Mouse (Mus musculus): ENCODE results near the gene 1700003H04Rik.

The 1700003H04Rik gene

DNA sequence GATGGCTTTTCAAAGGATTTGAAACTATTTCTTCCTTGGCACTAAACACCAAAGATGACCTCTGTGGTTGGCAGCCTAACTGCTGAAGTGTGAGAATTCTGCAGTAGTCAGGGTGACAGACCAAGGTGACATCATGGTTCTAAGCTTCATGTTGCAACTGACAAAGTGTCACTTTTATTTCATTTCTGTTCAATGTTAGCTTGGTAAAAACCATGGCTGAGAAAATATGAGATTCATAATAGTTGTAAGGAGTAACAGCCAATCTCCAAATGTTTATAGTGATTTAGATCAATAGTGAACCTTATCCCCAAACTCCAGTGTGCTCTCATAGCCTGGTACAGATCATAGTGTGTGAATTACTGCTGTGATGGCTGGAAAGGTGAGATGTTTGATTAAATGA, at the start of gene 1700003H04Rik:
1700003H04Rik (minus strand) TSS at position 101 of the 400 bp plus-strand sequence.
- in situ Hi-C loops (cut with MboI, MseI): loop anchor here (25.0 kb wide), 1 partner anchor 1069 kb away; no protein-coding TSS in a partner anchor

DNA sequence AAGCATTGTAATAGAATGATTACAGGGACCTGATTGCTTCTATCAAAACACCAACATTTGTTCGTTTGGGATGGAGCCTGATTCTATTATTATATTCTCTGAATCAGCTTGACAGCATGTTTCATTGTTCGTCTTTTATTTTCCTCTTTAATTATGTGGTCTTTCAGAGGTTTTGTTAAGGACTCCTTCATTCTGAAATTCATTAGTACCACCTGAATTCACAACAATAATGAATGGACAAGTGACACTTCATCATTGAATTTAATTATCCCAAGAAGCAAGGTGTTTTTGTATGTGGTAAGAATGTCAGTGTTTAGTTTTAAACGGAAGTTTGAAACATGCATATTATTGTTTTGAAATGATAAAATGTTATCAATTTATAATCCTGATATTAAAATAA, 42.1 kb upstream of the 1700003H04Rik start:
- in situ Hi-C loops (cut with MboI, MseI): no loop called here

DNA sequence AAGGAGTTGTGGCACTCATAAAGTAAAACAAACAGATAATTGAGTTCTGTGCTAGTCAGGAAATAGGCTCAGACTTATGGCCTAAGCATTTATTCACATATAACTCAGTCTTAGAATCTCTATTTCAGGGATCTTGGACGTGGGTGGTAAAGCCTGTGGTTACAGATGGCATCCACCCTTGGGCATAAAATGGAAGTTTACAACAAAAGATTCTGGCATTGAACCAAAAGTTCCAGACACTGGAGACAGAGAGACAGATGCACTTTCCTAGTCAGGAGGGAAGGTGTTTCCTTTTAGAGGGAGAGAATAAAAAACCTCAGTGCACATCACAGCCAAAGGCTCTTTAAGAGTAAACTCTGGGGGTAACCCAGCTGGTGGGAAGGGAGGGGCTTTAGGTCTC, 32.4 kb upstream of the 1700003H04Rik start:
- in situ Hi-C loops (cut with MboI, MseI): no loop called here

DNA sequence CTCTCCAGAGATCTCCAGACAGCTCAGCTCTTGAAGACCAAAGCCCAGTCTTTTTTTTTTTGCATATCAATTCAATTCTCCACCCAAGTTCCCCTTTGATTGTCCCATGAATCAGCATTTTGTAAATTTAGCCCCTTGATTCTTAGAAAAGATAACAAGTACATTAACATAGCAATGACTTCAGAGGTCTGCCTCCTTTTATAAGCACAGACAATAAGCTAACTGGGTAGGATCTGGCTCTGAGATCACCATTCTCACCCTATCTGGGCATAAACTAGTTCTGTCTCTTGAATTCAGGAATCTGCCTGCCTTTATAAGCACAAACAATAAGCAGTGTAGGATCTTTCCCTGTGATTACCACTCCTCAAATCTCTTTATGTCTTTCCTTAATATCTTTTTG, 29.1 kb upstream of the 1700003H04Rik start:
- in situ Hi-C loops (cut with MboI, MseI): no loop called here

DNA sequence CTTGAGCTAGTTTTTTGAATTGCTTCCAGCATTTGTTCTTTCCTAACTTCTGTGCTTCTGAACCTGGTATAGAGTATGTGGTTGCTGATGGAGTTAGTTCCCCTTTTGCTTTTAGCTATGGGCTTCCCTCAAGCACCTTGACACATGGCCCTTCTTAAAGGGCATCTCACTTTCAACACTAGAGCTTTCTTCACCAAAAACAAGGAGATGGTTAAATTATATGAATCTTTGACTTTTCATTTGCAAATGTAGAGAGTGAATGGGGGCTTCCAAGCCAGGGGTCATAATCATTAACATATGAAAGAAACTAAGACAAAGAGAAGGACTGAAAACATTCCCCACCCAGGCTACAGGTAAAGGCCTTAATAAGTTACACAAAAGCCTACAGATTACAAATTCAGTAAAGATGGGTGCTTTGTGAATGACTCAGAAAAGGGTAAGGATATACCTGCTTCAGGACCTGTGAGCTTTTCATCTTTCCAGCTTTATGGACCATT, 25.2 kb upstream of the 1700003H04Rik start:
- in situ Hi-C loops (cut with MboI, MseI): no loop called here

DNA sequence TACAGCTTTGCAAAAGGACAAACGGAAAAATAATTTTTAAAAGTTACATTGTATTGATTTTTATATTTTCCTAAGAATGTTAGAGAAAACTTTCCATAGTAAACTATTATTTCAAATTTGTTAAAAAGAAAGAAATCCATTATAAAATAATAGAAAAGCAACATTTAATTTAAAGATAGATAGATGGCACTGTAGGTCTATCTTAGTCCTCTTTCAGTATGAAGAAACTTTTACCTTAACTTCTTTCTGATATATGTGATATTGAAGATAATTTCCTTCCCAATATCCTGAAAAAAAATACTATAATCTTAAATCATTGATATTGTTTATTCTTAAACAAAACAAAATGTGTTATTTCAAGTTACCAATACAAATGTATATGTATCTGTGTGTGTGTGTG, 24.6 kb upstream of the 1700003H04Rik start:
- in situ Hi-C loops (cut with MboI, MseI): no loop called here

DNA sequence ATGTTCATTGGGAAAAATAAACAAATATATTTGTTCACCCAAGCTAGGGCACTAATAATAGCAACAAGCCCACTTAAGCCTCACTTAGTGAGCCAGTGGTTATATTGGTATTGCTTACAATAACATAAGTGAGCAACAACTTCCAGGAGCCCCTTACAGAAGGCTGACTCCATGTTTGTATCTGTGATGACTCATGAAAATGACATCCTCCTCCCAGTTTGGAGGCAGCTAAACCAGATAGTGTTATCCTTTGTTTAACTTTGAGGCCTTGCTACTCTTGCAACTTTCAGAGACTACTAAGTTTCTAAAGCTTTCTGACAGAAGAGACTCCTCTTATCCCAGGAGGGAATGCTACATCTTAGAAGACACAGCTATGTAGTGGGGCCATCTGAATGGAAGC, 16.9 kb upstream of the 1700003H04Rik start:
- in situ Hi-C loops (cut with MboI, MseI): loop anchor here (25.0 kb wide), 1 partner anchor 1085 kb away; no protein-coding TSS in a partner anchor

DNA sequence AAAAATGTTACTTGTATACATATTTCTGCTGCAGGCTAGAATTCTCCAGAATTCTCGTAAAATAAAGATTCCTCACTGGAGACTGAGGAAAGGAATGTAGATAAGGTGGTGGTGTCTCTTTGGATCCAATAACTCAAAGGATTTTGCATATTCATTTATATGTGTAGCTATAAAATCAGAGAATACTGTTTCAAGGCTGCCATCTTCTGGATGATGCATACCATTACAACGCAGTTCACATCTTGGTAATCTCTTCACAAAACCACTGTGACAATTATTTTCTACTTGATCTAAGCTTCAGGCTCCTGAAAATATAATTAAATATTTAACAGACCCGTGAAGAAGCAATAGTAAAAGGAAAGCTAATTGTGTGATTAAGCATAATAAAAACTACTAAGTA, 6.6 kb upstream of the 1700003H04Rik start:
- in situ Hi-C loops (cut with MboI, MseI): loop anchor here (25.0 kb wide), 1 partner anchor 1075 kb away; no protein-coding TSS in a partner anchor

DNA sequence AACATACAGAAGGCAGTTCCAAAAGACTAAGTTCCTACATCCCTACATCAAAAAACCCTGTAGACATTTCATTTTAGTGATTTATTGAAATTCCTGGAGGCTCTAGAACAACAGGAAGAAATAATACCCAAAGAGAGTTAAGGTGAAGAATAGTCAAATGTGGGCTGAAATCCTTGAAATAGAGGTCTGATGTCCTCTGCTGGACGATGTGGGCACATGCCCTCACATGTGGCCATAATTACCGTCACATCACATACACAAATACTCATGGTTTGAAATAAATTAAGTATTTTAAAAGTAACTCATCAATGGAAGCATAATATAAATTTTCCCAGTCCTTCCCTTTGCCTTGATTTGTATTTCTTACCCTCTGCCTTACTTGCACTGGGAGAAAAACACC, 4.9 kb upstream of the 1700003H04Rik start:
- in situ Hi-C loops (cut with MboI, MseI): loop anchor here (25.0 kb wide), 1 partner anchor 1073 kb away; no protein-coding TSS in a partner anchor

DNA sequence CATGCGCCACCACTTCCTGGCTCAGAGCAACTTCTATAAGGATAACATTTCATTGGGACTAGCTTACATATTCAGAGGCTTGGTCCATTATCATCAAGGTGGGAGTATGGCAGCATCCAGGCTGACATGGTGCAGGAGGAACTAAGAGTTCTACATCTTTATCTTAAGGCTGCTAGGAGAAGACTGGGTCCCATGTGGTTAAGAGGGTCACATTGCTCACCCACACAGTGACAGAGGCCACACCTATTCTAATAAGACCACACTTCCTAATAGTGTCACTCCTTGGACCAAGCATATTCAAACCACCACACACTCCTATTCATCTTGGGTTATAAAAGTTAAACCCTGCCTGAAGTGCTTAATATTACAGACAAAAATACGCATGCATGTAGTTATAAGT, 23.6 kb downstream of the 1700003H04Rik start:
- in situ Hi-C loops (cut with MboI, MseI): no loop called here

DNA sequence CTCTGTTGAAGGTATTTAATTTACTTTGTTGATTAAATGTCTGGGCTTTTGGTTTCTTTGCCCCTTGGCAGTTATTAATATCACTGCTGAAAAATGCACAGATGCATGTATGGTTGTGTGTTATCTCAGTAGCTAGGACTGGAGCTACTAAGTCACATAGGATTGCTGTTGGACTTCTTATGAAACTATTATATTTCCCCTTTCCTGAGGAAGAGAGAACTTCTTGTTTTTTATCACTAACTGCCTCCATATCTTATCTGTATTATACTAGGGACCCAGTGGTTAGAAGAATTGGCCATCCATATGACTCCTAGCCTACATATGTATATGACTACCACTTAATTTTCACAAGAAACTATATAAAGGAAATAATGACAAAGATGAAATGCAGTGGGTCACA, 24.9 kb downstream of the 1700003H04Rik start:
- in situ Hi-C loops (cut with MboI, MseI): no loop called here

DNA sequence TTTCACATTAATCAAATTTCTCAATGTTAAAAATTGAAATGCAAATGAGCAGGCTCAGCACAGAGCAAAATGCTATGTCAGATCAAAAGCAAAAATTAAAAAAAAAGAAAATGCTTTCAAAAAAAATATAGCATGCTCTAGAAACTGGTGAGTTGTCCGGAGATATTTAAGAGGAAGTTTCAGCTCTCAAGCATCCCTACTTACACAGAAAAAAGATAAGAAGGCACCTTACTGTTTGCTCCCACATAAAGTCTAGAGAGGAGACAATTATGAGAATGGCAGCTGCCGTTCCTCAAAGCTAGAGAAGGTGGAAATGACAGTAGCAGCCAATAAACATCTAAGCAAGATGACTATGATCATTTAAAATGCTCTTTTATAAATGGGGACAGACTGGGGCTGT, 25.8 kb downstream of the 1700003H04Rik start:
- in situ Hi-C loops (cut with MboI, MseI): no loop called here

DNA sequence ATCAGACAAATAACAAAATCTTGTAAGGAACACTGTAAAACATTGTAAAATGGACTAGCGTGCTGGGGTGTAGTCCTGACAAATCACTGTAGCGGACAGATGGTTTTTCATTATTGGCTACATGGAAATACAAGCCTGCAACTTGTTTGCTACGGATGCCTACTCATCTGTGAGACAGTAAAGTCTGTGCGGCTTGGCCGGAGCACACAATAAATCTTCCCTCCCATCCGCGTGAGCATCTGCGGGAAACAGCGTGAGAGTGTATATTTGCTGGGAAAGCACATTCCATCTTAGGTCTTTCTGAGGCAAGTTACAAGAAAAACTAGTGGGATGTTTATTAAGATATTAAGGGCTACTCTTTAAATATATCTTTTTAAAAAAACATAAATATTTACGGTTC, 32.0 kb downstream of the 1700003H04Rik start:
- in situ Hi-C loops (cut with MboI, MseI): no loop called here

DNA sequence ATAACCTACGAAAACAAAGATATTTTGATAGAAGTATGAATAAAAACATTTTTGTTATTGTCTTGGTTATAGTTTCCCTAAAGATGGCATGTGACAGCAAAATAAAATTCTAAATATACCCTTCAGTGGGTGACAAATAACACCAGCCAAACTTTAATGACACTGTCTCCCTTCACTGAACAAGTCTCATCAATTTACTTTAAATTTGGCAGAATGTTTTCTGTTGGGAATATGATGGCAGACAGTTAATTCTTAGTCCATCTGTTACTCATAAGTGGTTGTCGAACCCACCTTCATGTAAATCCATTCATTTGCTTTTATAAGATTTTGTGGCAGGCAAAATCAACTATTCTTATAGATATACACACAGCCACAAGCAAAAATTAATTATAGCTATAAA, 42.6 kb downstream of the 1700003H04Rik start:
- in situ Hi-C loops (cut with MboI, MseI): no loop called here

DNA sequence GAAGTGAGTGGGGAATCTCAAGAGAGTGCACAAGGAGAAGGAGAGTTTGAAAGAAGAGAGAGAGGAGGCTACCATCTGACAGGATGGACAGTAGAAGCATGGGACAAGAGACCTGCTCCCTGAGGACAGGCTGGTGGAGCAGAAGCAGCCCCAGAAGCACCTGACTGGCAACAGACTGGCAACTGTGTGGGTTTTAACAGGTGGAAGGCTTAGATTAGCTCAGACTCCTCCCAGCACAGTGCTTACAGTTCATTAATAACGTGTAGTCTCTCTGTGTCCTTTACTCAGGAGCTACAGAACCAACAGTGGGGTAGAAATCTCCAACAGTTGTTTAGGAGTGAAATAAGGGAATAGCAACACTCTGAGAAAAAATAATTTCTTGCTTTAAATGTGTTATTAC, 44.3 kb downstream of the 1700003H04Rik start:
- in situ Hi-C loops (cut with MboI, MseI): no loop called here

DNA sequence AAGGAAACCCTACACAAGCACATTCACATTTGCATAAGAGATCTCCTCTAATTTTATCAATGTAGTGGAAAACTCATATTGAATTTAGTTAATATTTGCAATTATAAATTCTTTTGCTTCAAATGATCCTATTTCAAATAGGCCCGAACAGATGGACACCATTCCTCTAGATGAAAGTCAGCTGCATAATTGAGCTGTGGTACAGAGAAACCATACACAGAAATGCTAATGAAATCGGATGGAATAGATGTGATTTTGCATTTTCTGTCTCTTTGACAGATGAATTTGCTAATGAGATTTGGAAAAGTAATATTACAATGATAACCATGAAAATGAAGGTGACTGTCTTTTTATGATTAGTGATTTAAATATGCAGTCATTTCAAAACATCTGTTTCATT, 62.1 kb downstream of the 1700003H04Rik start:
- in situ Hi-C loops (cut with MboI, MseI): no loop called here

Measured in T-helper 1 cell (primary cell).